Mouse (Mus musculus) thymus, adult 2 months (tissue): ENCODE results near the gene Ces1d.
"Not testable (repeated sequence)": the region's sequence is repeated elsewhere in the genome, so short reads cannot be mapped to it uniquely, and the experiment has no call there.

Source experiments
- CTCF ChIP-seq: fragments of 200-500 bp; IDR thresholded peaks from 2 replicates; pipeline ENCODE4 v1.5.1; 2012; ENCODE audit warnings: mild to moderate bottlenecking, control low read depth, low read length, moderate library complexity, borderline replicate concordance; ENCODE audit not compliant: control insufficient read depth, poor library complexity, insufficient read depth; ENCODE audit errors: extremely low read depth
- POLR2A ChIP-seq: fragments of 200-500 bp; IDR thresholded peaks from 2 replicates; pipeline ENCODE4 v1.6.1; 2012; ENCODE audit warnings: mild to moderate bottlenecking, low read length, control low read depth, moderate library complexity; ENCODE audit not compliant: control insufficient read depth, poor library complexity, insufficient read depth; ENCODE audit errors: extremely low read depth

DNA sequence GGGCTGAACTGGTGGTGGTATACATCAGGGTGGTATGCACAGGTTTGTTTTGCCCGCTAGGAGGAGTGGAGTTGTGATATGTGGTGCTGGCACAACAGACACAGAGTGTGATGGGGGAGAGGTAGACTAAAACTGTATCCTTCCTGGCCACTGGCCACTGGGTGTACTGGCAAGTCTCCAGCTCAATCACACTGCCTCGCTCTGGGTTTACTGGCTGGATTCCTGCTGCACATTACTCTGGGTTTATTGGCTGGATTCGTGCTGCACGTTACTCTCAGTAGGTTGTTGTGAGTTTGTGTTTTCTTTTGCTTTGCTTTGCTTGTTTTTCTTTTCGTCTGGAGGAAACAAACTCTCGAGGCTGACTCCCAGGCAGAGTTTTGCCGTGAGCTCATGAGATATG is 1.5 kb upstream of the Ces1d start:
- TF ChIP-seq CTCF, POLR2A: not testable (repeated sequence)
